Mouse (Mus musculus) testis, postnatal 14 days (tissue): ENCODE measurements around the gene Stx4a.
"Not testable (repeated sequence)": the region's sequence is repeated elsewhere in the genome, so short reads cannot be mapped to it uniquely, and the experiment has no call there.

Source experiments
- DNase-seq: peaks from one replicate; pipeline ENCODE4 v3.0.0; 2021; ENCODE audit warnings: low spot score

Stx4a gene

DNA sequence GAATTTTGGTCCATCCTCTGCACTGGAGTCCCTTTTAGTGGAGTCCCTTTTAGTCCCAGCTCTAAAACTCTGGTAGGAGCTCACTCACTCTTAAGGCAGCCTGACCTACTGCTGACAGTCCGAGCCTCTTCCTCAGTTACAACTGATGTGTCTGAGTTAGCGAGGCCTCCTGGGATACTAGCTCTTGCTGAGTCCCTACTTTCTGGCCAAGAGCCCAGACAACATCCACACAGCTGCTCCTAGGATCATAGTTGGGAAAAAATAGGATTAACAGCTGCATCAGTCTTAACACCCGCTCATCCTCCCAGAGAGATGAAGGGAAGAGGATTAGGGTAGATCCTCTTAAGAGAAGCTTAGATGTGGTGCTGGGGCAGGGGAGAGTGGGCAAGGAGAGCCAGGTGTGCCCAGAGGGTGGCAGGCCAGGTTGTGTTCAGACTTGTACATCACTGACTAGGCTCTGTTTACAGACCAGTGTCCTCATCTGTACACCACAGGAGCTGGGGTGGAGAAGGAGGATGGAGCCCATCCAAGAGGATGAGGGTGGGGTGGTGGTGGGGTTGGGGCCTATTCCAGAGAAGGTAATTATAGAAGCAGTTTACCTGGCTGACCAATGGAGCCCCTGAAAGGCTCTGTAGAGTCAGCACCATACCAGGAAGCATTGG, 45.2 kb downstream of the Stx4a start:
- DNase-seq: no peak

DNA sequence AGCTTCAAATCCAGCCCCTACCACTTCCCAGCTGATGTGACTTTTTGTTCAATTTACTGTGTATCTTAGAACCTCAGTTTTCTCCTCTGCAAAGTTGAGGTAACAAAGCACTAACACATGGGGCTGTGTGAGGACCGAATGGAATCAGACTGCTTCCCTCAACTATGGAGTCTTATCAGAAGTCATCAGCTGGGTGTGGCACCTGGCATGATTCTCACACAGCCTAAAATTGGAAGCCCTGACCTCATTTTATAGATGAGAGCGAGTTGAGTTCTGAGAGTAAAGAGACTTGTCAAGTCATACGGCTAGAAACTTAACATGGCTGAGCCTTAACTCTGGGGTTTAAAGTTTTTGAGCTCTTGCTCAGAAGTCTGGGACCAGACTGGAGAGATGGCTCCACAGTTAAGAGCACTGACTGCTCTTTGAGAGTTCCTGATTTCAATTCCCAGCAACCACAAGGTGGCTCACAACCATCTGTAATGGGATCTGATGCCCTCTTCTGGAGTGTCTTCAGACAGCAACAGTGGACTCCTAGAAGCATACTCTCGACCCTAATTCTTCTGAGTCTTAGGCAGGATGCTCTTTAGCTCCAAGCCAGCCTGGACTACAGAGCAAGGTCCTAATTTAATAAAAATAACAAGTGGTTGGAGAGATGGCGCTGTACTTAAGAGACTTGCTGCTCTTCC, 46.2 kb downstream of the Stx4a start:
- DNase-seq: no peak

DNA sequence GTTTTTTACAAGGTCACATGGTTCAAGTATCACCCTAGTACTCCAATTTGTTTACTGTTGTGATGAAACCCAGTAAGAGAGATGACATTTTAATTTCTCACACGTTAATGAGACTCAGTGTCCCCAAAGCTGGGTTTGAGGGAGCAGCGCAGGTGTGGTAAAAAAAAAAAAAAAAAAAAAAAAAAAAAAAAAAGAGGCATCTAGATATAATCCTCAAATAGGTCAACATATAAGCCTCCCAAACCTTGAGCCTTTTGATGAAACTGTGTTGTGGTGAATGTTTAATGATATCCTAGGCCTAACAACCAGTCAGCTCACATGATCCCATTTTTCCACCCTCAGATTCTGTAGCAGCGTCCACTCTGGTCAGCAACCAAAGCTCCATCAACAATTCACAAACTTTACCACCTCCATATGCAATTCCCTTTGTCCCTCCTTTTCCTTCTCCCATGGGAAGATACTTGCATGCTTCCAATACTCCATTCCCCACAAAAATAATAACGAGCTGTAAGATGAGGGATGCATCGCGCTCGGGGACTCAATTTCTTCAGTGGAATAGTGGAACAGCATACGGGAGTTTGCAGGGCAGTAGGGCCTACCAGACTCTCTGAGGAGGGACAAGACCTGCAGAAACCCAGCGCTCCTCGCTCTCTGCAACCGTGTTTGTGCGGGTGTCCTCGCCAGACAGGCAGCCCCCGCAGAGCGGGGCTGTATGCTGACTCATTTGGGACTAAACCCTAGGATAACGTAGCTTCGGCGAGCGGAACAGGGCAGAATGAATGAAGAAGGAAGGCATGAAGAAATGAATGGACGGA, 50.9 kb downstream of the Stx4a start:
- DNase-seq: no peak

DNA sequence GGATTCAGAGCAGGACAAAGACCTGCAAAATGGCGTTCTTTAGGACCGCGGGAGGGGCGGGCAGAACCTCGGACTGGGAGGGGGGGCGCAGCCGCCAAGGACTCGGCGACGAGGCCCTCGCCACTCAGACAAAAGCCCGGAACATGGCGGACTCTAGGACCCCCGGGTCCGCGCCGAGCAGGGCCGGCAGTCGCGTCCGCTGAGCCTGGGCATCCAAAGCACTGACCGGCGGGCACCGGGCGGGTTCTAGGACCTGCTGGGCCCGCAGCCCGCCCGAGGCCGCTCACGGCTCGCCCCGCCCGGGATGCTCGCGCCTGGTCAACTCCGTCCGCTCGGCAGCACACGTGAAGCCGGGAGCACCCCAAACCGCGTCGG, 51.5 kb downstream of the Stx4a start:
- peak; percentile 94 for DNase-seq

DNA sequence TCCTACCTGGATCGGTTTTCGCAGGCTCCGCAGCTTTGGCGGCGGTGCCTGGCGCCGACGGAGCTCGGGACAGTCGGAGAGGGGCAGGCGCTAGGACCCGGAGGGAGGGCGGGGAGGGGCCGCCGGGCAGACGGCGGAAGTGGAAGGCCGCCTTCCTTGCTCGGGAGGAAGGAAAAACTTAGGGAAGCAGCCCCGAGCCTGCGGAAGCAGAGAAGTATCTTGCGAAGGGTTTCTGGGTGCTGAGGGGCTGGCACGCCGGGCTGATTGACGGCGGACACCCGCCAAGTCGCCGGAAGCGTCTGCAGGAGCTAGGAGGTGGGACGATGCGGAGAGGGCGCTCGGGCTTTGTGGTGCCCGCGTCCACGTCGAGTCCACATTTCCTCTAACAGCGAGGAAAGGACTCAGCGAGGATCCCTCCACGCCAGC, 52.0 kb downstream of the Stx4a start, which contains the start of gene Zfp646:
Gene Zfp646 (plus strand): TSS at position 181 of the 426 bp plus-strand sequence.
- DNase-seq: peak; percentile 82

DNA sequence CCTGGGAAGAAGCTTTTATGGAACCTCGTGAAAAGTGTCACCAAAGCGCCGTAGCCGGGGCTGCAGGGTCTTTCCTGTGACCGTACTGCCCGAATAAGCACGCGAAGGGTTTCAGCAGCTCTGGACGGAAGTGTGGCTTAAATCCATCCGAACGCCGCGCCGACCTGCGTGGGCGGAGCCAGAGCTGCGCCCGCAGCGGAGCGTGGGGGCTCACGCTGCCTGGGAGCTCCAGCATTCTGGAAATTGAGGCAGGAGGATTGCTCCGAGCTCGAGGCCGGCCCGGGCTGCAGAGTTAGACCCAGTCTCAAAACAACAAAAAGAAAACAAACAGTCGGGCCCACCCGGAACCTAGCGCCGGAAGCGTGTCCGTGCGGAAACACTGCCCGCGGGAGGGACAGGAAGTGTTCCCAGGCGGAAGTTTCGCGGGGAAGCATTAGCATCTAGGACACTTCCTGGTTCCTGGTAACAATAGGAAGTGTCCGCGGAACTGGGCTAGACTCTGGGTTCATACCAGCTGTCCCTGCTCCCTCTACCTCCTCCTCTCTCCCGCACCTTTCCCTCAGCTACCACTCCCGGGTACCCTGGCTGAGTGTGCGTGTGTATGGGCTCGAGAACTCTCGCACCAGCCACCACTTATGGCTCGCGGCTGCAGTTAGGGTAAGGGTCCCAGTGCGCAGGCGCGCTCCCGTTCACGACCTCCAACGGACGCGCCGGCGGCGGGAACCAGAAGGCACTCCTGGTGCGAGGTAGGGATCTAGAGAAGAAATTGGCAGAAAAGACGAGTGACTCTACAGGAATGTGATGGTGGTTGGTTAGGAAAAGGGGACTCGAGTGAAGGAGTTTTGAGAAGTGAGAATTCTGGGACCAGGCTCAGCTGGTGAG, 52.6 kb downstream of the Stx4a start, which contains the start of gene Zfp668:
Gene Zfp668 (minus strand): TSS at position 362 of the 882 bp plus-strand sequence.
- DNase-seq: peak; percentile 92

DNA sequence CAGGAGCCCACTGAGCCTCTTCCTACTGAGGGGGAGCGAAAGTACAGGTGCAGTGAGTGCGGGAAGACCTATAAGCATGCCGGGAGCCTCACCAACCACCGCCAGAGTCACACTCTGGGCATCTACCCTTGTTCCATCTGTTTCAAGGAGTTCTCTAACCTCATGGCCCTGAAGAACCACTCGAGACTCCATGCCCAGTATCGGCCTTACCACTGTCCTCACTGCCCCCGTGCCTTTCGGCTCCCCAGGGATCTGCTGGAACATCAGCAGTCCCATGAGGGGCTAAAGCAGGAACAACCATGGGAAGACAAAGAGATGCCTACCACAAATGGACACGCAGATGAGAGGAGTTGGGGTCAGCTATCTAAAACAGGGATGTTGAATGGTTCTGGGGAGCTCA, 55.2 kb downstream of the Stx4a start:
- DNase-seq: no peak

DNA sequence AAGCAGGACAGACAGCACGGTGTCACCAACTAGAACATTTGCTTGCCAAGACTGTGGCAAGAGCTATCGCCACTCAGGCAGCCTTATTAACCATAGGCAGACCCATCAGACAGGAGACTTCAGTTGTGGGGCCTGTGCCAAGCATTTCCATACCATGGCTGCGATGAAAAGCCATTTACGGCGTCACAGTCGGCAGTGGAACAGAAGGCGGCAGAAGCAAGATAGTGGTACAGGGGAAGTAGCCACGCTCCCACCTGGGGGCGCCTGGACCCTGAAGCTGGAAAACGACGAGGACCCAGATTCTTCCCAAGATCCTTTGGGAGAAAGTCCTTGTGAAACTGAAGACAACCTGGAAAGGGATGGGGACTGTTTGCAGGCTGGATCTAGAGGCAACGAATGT, 56.3 kb downstream of the Stx4a start:
- DNase-seq: no peak

DNA sequence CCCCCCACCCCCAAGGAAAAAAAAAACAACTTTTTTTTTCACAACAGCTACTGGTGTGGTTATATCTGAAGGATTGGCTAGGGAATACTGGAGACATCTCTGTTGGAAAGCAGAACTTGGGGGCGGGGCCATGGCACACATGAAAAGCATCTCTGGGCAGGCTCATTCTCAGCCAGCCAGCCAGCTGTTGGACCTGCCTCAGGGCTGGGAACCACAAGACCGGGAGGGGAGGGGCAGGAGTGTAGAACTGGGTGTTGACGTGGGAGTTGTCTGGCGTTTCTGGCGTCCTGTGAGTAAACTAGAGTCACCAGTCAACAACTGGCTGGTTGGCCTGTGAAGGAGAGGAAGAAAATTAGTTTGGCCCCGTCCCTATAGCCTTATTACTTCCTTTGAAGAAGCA, 61.9 kb downstream of the Stx4a start:
- peak; percentile 73 for DNase-seq

DNA sequence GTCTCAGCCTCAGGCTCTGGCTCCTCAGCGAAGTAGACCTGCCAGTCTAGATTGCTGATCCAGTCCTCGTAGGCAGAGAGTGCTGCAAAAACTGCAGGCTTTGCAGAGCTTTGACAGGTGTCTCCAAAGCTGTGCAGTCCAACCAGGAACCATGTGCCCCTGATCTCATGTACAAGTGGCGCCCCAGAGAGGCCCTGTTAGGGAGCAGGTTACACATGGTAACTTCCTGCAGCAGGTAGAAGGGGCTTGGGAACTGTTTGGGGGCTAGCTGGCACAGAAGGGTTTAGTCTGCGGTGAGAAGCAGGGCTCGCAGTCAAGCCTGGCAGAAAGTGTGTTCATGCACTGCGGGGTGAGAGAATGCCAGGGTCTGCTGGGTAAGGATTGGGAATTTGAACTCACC, 62.5 kb downstream of the Stx4a start:
- DNase-seq: no peak

DNA sequence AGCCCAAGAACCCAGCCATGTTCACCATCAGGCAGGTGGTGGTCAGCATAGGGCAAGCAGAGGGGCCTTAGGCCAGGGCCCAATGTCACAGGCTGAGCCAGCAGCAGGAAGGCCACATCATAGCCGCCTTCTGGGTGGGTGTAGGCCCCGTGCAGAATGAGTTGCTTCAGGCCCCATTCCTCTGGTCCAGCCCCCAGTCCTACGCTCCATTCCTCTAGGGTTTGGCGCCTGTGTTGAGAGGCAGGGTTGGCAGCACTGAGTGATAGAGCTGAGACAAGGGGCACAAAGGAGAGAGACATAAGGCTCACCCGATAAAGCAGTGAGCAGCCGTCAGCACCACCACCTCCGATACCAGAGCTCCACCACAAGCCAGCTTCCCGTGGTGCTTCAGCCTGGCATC, 63.1 kb downstream of the Stx4a start:
- DNase-seq: no peak

DNA sequence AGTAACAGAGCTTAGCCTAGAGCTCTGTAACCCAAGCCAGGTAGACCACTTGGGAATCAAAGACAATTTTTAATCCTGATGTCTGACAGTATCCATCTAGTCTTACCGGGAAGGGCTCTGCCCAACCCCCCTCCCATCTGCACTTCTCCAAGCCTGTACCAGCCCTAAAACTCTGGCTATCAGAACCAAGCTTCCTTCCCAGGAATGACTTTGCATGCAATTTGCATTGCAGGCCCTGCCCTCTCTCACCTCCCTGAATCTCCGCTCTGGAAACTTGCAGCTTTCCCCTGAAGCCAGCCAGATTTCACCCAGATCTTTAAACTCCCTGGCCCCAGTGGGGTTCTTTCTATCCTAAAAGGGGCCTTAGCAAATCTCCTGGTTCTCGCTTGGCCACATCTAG, 63.7 kb downstream of the Stx4a start:
- DNase-seq: no peak

DNA sequence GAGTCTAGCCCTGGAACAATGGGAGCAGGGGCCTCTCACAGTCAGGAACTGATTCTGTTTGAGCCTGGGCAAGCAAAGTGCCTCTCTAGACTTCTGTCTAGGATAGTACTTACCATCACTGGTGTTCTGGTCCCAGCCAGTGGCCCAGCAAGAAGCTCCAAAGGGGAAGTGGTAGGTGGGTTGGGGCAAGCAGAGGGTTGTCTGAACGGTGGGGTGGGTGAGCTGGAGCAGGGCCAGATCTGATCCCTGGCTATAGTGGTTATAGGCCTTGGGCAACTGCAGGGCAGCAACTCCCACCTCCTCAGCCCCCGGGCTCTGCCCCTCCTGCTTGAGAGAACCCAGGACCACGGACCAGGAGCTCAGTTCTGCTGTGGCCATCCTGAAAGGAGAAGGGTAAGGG, 64.7 kb downstream of the Stx4a start:
- no peak for DNase-seq

DNA sequence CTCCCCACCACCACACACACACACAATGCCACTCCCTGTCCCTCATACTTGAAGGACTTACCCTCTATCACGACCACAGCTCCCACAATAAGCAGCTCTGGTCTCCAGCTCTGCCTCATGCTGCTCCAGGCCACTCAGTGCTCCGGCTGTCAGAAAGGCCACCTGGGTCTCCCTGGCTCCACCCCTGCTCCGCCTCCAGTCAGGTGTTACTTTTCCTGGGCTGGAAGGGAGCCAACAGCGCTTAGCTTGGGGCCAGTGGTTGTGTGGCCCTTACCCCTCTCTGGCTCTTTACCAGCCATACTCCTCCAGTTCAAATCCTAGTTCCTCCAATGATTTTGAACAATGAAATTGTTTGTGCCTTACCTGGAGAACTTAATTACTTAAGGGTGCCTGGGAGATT, 66.7 kb downstream of the Stx4a start, which contains the start of gene Prss53:
Gene Prss53 (minus strand): TSS at position 173 of the 400 bp plus-strand sequence.
- no peak for DNase-seq

DNA sequence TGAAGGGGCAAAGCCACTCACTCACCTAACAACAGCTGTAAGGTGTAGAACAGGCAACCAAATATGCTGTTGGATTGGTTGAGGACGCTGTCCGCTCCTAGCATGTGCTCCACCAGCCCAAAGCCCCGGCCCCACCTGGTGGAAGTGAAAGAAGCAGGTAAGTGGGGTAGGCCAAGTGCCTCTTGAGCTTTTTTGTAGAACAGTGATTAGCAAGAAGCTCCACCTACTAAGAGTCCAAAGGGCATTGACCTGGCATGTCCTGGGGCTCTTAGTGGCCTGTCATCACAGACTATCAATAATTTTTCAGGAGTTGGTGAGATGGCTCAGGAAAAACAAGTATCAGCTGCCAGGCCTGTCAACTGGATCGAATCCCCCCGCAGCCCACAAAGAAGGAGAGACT, 70.4 kb downstream of the Stx4a start:
- DNase-seq: no peak

DNA sequence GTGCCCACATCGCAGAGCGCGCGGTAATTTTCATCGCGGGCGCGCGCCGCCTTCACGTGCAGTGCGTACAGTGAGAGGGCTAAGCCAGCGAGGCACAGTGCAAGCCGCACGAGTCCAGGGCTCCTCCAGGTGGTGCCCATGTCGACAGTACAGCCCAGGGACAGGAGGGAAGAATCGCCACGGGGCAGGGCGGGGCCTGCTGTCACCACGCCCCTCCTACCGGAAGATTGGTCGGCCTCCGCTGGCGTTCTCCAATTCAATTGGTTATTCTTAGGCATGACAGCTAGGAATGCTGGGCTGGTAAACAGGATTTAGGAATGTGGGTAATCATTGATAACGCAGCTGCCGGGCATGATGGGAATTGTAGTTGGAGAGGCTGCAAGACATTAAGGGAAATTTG, 71.3 kb downstream of the Stx4a start, which contains the start of the genes Gm21974 and Vkorc1:
Gene Gm21974 (minus strand): TSS at position 13 of the 400 bp plus-strand sequence.
Gene Vkorc1 (minus strand): TSS at position 176 of the 400 bp plus-strand sequence.
- DNase-seq: peak; percentile 95

DNA sequence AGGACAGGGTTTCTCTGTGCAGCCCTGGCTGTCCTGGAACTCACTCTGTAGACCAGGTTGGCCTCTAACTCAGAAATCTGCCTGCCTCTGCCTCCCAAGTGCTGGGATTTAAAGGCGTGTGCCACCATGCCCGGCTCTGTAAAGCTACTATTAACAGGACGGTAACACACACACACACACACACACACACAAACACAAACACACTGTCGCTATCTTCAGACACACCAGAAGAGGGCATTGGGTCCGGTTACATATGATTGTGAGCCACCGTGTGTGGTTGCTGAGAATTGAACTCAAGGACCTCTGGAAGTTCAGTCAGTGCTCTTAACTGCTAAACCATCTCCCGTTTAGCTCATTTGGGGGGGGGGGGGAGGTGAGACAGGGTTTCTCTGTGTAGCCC, 71.8 kb downstream of the Stx4a start:
- DNase-seq: not testable (repeated sequence)

DNA sequence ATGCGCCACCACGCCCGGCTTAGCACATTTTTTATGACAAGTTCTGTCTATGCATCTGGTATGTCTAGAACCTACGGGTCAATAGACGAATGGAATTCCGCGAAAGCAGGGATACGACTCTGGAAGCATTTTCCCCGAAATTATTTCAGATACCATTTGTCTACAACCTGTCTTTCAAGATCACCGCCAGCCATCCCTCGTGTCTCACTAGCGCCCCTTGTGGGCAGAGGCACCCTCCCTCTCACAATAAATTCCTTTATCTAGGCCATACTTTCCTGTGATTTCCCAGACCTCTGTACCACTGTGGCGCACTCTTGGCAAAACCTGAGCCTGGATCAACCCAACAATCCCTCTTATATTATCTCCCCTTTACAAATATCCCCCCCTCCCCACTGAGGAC, 72.3 kb downstream of the Stx4a start:
- peak; percentile 69 for DNase-seq

DNA sequence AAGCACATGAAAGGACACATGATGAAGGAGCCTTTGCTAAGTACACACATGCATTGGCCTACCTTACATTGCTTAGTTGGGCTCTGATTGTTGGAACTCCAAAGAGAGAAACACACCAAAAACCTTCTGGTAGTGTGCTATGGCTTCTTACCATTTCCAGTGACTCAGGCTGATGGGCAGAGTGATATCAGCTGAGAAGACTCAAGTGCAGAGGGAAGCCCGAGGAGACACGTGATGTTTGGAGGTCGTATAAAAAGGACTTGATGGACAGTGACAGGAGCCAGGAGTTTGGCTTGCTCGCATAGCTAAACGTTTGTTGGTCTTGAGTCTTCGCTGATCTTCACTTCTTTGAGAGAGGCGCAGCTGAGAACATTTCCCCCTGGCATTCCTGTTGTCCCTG, 73.4 kb downstream of the Stx4a start:
- no peak for DNase-seq

DNA sequence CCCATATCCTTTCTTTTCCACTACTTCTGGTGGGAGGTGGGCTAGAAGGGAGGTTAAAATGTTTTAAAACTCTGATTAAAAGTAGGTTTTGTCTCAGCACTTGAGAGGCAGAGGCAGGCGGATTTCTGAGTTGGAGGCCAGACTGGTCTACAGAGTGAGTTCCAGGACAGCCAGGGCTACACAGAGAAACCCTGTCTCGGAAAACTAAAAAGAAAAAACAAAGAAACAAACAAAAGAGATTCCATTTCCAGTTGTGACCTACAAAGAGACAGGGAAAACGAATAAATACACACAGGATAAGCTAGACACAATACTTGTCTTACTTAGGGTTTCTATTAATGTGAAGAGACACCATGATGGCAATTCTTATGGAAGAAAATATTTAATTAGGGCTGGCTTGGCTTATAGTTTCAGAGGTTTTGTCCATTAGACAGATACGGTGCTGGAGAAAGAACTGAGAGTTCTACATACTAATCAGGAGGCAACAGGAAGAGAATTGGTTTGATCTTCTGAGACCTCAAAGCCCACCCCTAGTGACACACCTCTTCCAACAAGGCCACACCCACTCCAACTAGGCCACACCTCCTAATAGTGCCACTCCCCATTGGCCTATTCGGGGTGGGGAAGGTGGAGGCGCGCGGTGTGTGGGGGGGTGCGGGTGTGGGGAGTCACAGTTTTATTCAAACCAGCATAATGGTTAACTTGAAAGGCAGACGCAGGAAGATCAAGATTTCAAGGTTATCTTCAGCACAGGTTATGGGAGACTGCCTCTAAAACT, 74.3 kb downstream of the Stx4a start:
- DNase-seq: no peak
